Mouse (Mus musculus) heart, postnatal 0 days (tissue): ENCODE data around the gene Lima1. TPM values are rescaled to one million over a fixed set of nuclear protein-coding genes. Genes with fewer than 3 reads are reported as not detected.

ENCODE experiments used
- ATAC-seq: fragments of 200-750 bp; cut with Nextera tagmentation; 2 replicates; pipeline ENCODE4 v1.8.0; 2017; ENCODE audit warnings: low read depth, moderate number of reproducible peaks, moderate library complexity; ENCODE audit not compliant: insufficient read depth
- DNase-seq: peaks from one replicate; pipeline ENCODE4 v3.0.0-alpha.2; 2016; ENCODE audit warnings: low spot score
- H3K27ac ChIP-seq: fragments of 300-500 bp; sonication (generic); 2 replicates; pipeline ENCODE4 v1.5.1; 2014; ENCODE audit warnings: low read depth, mild to moderate bottlenecking
- H3K27me3 ChIP-seq: fragments of 300-500 bp; sonication (generic); 2 replicates; pipeline ENCODE4 v1.6.1; 2014; ENCODE audit warnings: low read length, mixed read lengths; ENCODE audit not compliant: control insufficient read depth, insufficient read depth
- H3K36me3 ChIP-seq: fragments of 300-500 bp; sonication (generic); replicated peaks from 2 replicates; pipeline ENCODE4 v1.6.1; 2014; ENCODE audit warnings: low read length, mixed read lengths; ENCODE audit not compliant: control insufficient read depth, insufficient read depth
- H3K4me1 ChIP-seq: fragments of 300-500 bp; sonication (generic); 2 replicates; pipeline ENCODE4 v1.6.1; 2014; ENCODE audit warnings: antibody characterized with exemption; ENCODE audit not compliant: control insufficient read depth, insufficient read depth
- H3K4me2 ChIP-seq: fragments of 300-500 bp; sonication (generic); 2 replicates; pipeline ENCODE4 v1.6.1; 2014; ENCODE audit warnings: low read depth, mild to moderate bottlenecking, low read length, moderate library complexity
- H3K4me3 ChIP-seq: fragments of 300-500 bp; sonication (generic); 2 replicates; pipeline ENCODE4 v1.5.1; 2014; ENCODE audit warnings: low read depth, low read length
- H3K9ac ChIP-seq: fragments of 300-500 bp; sonication (generic); replicated peaks from 2 replicates; pipeline ENCODE4 v1.6.1; 2014; ENCODE audit warnings: low read depth, low read length, mixed read lengths
- H3K9me3 ChIP-seq: fragments of 300-500 bp; sonication (generic); replicated peaks from 2 replicates; pipeline ENCODE4 v1.6.1; 2016; ENCODE audit warnings: low read length; ENCODE audit not compliant: control insufficient read depth
- CTCF ChIP-seq: IDR thresholded peaks from 2 replicates; pipeline ENCODE4 v1.5.1; 2016; ENCODE audit warnings: antibody characterized with exemption, control low read depth, low read depth
- EP300 ChIP-seq: IDR thresholded peaks from 2 replicates; pipeline ENCODE4 v1.6.1; 2016; ENCODE audit warnings: antibody characterized with exemption, low read depth
- WGBS: fragments of 180-500 bp; shearing (Covaris S2); extraction: QIAGEN DNeasy Blood & Tissue Kit; methylation state at CpG from one replicate; pipeline ENCODE4 v1.1.7; 2014; 5-methylcytosine and 5-hydroxymethylcytosine counted together
- polyA plus RNA-seq: library from polyadenylated mRNA; unstranded; fragments of >200 nt; fragmentation: Nextera tagmentation; extraction: Ambion mirVana; gene quantifications from 2 replicates; pipeline ENCODE4 v1.2.1, GENCODE M21; 2015
- total RNA-seq: library from RNA; depleted of rRNA; stranded (reverse); fragments of >200 nt; gene quantifications from 2 replicates; pipeline ENCODE4 v1.2.3, GENCODE M21; 2014; ENCODE audit warnings: low replicate concordance

Lima1 gene
- total and polyA plus RNA-seq, 2 experiments from 2014 or later = 12.6 to 12.7 TPM

DNA sequence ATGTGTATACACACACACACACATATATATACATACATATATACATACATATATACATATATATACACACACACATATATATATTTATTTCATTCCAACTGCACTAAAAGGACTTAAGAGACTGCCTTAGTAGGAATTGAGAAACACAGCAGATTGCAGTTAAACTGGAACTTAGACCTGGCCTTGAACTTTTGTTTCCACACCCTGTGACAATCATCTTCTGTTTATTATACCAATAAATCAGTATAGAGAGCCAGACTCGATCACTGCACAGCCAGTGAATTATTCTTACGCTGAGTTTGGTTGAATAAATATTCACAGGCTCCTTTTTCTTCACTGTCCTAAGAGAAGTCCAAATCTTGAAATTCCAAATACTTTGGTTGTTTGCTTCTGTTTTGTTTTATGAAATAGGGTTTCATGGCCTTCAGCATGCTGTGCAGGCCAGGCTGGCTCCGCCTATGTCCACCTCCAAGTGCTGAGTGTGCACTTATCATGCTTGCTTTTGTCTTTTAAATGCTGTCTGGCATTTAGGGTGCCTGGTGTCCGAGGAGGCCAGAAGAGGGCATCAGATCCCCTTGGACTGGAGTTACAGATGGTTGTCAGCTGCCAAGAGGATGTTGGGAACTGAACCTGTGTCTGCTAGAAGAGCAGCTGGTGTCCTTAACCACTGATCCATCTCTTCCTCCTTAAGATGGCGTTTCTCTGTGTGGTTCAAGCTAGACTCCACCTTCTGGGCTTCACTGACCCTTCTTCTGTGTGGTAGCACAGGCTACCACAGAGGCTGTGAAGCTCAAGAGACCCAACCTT is 41.4 kb downstream of the Lima1 start:
- Histone ChIP-seq H3K9me3 (no peaks in the 10 kb centered on the region), H3K4me1 (no peaks in the 10 kb centered on the region), H3K9ac (no peak overlapping the region), H3K36me3 (no peaks in the 10 kb centered on the region), H3K4me2 (no peak overlapping the region), H3K27ac (no peak overlapping the region), H3K27me3 (no peaks in the 10 kb centered on the region), H3K4me3 (no peak overlapping the region)
- TF ChIP-seq CTCF = no peak
- TF ChIP-seq EP300 = no peak
- 82% methylated on average over 5 of the region's 5 CpGs for WGBS
- ATAC-seq = no peak
- DNase-seq = no peak

DNA sequence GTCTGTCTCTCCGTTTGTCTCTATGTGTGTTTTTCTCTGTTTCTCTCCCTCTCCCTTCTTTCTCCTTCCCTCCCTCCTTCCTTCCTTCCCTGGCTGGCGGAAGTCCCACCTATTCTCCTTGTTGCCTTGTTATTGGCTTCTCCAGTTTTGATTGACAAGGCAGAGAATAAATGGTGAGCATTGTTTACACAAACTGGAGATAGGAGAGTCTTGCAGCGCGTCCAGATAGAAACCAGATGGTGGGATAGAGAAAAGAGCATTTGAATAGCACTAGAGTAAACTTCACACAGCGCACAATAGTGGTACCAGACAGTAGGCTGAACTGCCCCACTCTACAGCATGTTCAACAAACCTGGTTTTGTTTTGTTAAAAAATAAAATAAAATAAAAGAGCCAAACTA is 43.7 kb downstream of the Lima1 start:
- no peak for ATAC-seq
- TF ChIP-seq EP300 (no peak), CTCF (no peak)
- 60% methylated on average over 5 of the region's 5 CpGs for WGBS

DNA sequence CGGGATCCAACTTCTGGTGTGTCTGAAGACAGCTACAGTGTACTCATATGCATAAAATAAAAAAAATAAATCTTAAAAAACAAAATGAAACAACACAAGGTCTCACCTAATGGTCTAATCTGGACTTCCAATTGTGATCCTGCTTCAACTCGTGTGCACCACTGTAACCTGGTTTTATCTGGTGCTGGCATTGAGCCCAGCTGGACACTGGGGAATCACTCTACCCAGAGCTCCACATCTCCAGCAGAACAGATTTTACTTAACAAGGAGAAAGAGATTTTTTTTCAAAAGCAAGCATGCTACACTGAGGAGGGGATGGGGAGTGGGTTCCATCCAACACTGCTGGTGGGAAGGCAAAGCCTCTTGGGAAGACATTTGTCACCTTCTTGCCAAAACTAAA is 47.2 kb downstream of the Lima1 start:
- DNase-seq = no peak
- Histone ChIP-seq H3K4me3 (no peak overlapping the region), H3K4me2 (no peak overlapping the region), H3K4me1 (no peaks in the 10 kb centered on the region), H3K36me3 (no peaks in the 10 kb centered on the region), H3K27ac (no peak overlapping the region), H3K9me3 (0 out of 2 replicates have a peak, but pooled peaks cover 2% of the 10 kb centered on the region), H3K27me3 (no peaks in the 10 kb centered on the region), H3K9ac (no peak overlapping the region)
- ATAC-seq = no peak
- TF ChIP-seq CTCF (no peak), EP300 (no peak)
- 47% methylated on average over 2 of the region's 2 CpGs for WGBS

More for the DNA sequence above, 43.7 kb downstream of the Lima1 start:
- DNase-seq = no peak
- Histone ChIP-seq H3K4me2 (no peak overlapping the region), H3K4me1 (no peaks in the 10 kb centered on the region), H3K27ac (no peak overlapping the region), H3K36me3 (no peaks in the 10 kb centered on the region), H3K27me3 (no peaks in the 10 kb centered on the region), H3K4me3 (no peak overlapping the region), H3K9me3 (0 out of 2 replicates have a peak, but pooled peaks cover 2% of the 10 kb centered on the region), H3K9ac (no peak overlapping the region)

DNA sequence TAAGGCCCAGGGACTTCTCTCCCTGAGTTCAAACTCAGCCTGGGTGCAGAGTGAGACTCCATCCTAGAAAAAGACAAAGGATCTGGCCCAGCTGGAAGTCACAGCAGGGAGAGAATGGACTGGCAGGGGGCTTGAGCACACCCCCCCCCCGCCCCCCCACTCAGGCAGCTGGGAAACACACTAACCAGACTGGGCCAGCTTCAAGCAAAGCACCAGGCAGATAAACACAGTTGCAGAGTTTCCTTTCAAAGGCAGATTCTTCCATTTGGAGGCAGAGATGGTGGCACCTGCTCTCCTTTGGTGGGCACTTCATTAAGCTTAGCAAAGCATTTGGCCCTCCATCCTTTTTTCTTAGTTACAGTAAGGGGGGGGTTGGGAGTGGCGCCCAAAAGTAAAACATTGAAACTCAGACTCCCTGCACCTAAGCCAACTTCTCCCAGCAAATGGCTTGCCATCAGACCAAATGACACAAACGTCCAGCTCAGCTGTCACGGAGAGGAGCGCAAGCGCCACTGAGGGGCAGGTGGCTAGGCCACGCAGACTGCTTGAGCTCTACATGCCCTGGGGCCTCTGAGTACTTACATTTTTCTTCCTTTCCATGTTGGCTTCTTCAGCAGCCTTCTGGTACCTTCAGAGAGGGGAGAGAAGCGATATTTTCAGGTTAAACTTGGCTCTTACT is 48.9 kb downstream of the Lima1 start:
- Histone ChIP-seq H3K4me1 (no peaks in the 10 kb centered on the region), H3K4me3 (no peak overlapping the region), H3K9me3 (0 out of 2 replicates have a peak, but pooled peaks cover 2% of the 10 kb centered on the region), H3K9ac (no peak overlapping the region), H3K36me3 (no peaks in the 10 kb centered on the region), H3K27ac (no peak overlapping the region), H3K4me2 (no peak overlapping the region), H3K27me3 (no peaks in the 10 kb centered on the region)
- DNase-seq = no peak
- 76% methylated on average over 8 of the region's 8 CpGs for WGBS
- TF ChIP-seq CTCF (no peak), EP300 (no peak)
- no peak for ATAC-seq

DNA sequence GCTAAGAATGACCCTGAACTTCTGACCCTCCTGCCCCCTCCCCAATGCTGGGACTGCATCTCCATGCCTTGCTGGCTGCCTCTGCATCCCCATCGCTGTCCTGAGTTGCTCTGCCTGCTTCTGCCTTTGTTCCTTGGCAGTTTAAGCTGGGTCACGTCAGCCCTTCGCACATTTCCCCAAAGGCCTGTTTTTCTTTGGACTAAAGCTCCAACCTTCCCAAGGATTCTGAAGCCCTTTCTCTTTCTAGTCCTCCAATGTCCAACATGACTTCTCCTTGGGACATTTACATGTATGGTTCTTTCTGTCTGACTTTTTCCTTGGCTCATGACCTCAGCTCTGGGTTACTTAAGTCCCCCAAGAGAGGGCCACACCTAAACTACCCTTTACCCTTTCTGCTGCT is 50.0 kb downstream of the Lima1 start:
- Histone ChIP-seq H3K4me2 (no peak overlapping the region), H3K9ac (no peak overlapping the region), H3K4me3 (no peak overlapping the region), H3K9me3 (0 out of 2 replicates have a peak, but pooled peaks cover 2% of the 10 kb centered on the region), H3K36me3 (no peaks in the 10 kb centered on the region), H3K27ac (no peak overlapping the region), H3K4me1 (no peaks in the 10 kb centered on the region), H3K27me3 (no peaks in the 10 kb centered on the region)
- DNase-seq (no peak), ATAC-seq (no peak)
- WGBS = 75% methylated on average over 3 of the region's 3 CpGs
- TF ChIP-seq CTCF (no peak), EP300 (no peak)
